Mouse (Mus musculus) gastrocnemius, postnatal 14 days (tissue): Measurements from ENCODE around the gene Fgfr2. TPM values are rescaled to one million over a fixed set of nuclear protein-coding genes. Genes with fewer than 3 reads are reported as not detected.
A peak's percentile ranks its signal among the peaks of the same experiment; 100 is the strongest.

Experiments used
- DNase-seq: peaks from one replicate; pipeline ENCODE4 v3.0.0; 2021; ENCODE audit warnings: mixed read lengths
- intact Hi-C: fragments of 180-260 bp; cut with DNase I; formaldehyde crosslinking; loops from one replicate; pipeline ENCODE4 v1.15.1; 2025; ENCODE audit warnings: low total_unique reads
- total RNA-seq, 2 experiments: library from RNA; stranded (reverse); gene quantifications; 2 replicates each; pipeline ENCODE4 v1.2.3; 2021

Fgfr2 gene
- total RNA-seq, 2 experiments from 2014 or later, result 1.2 to 1.8 TPM

- DNase-seq, result no peak
- intact Hi-C loops, result no loop called here
These were observed 1547.9 kb downstream of the Fgfr2 start for GRCm38 (mm10) chr7:131575246-131575645.

- intact Hi-C loops, result no loop called here
- no peak for DNase-seq
These were observed 1562.5 kb downstream of the Fgfr2 start for GRCm38 (mm10) chr7:131560697-131561042.

- DNase-seq, result peak; percentile 92
- intact Hi-C loops, result no loop called here
These were observed 1563.0 kb downstream of the Fgfr2 start, which contains the start of gene Bub3 for GRCm38 (mm10) chr7:131559986-131560696. TSS of gene Bub3 (plus strand) at chr7:131560222.

GRCm38 (mm10) chr7:131557751-131558150, 1565.4 kb downstream of the Fgfr2 start:
- no peak for DNase-seq
- intact Hi-C loops, result no loop called here

- no peak for DNase-seq
- intact Hi-C loops, result no loop called here
These were observed 1566.4 kb downstream of the Fgfr2 start for GRCm38 (mm10) chr7:131556541-131557271.

GRCm38 (mm10) chr7:131556116-131556515, 1567.0 kb downstream of the Fgfr2 start:
- intact Hi-C loops, result no loop called here
- no peak for DNase-seq

- DNase-seq, result no peak
- intact Hi-C loops, result no loop called here
These were observed 1567.7 kb downstream of the Fgfr2 start for GRCm38 (mm10) chr7:131555301-131556081.

GRCm38 (mm10) chr7:131554341-131555180, 1568.6 kb downstream of the Fgfr2 start:
- intact Hi-C loops, result no loop called here
- DNase-seq, result no peak

GRCm38 (mm10) chr7:131553771-131554175, 1569.4 kb downstream of the Fgfr2 start:
- intact Hi-C loops, result no loop called here
- peak; percentile 23 for DNase-seq

GRCm38 (mm10) chr7:131552781-131553180, 1570.4 kb downstream of the Fgfr2 start:
- intact Hi-C loops, result no loop called here
- DNase-seq, result no peak

GRCm38 (mm10) chr7:131551931-131552741, 1571.0 kb downstream of the Fgfr2 start:
- intact Hi-C loops, result no loop called here
- no peak for DNase-seq

GRCm38 (mm10) chr7:131551471-131551870, 1571.7 kb downstream of the Fgfr2 start:
- DNase-seq, result no peak
- intact Hi-C loops, result no loop called here

GRCm38 (mm10) chr7:131548473-131548872, 1574.7 kb downstream of the Fgfr2 start, which contains the start of gene Hmx2:
TSS of gene Hmx2 (plus strand) at chr7:131548773.
- no peak for DNase-seq
- intact Hi-C loops, result no loop called here

- intact Hi-C loops, result no loop called here
- DNase-seq, result no peak
These were observed 1575.7 kb downstream of the Fgfr2 start for GRCm38 (mm10) chr7:131547481-131547880.

GRCm38 (mm10) chr7:131546423-131546822, 1576.7 kb downstream of the Fgfr2 start:
- intact Hi-C loops, result no loop called here
- DNase-seq, result no peak

- intact Hi-C loops, result no loop called here
- DNase-seq, result no peak
These were observed 1577.3 kb downstream of the Fgfr2 start for GRCm38 (mm10) chr7:131545701-131546385.

- no peak for DNase-seq
- intact Hi-C loops, result no loop called here
These were observed 1578.3 kb downstream of the Fgfr2 start for GRCm38 (mm10) chr7:131544871-131545270.
